Mouse (Mus musculus) erythroblast, embryonic 14.5 days (primary cell): ENCODE results near the gene Chaf1a.

ENCODE experiments used
- GATA1 ChIP-seq: IDR thresholded peaks from 2 replicates; pipeline ENCODE4 v1.6.1; 2012; ENCODE audit warnings: low read length, inconsistent platforms, mixed read lengths
- TAL1 ChIP-seq: IDR thresholded peaks from 3 replicates; pipeline ENCODE4 v1.6.1; 2012; ENCODE audit warnings: low read length, inconsistent platforms, mixed read lengths

- TF ChIP-seq GATA1 (no peak), TAL1 (no peak)
These were observed 17.3 kb upstream of the Chaf1a start for GRCm38 (mm10) chr17:56022989-56023290.
